8 mouse cellular contexts compared by ENCODE assay signal in the genomic region with DNA sequence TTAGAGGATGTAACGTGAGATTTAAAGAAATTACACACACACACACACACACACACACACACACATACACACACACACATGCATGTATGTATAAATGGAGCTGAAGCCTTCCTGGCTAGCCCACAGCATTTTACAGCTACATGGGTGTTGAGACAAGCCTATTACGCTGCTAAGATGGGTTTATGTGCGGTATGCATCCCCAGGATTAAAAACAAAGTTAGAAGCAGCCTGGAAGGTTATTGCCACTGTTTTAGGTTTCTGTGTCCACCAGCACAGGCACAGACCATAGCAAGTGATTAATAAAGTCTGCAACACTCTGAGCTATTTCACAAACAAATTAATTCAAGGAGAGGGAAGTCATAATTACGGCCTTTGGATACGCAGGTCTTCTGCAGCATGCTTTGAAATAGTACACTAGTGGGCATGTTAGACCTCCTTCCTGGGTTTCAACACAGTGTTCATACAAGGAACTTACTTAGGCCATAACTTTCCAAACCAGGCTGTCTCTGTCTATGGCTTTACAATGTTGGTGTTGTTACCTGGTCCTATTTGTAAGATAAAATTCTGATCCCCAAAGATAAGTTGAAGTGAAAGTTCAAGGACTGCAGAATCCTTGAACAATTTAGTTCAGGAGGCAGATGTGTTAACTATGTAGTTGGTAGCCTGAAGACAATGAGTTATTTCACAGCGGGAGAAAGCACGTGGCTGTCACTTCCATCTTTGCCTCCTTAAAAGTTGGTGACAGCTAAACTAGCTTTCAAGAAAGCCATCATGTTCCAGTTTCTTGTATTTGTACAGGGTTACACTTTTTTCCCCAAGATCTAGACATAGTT. TPM values are rescaled to one million over a fixed set of nuclear protein-coding genes. Genes with fewer than 3 reads are reported as not detected.
DNase-seq lines count a peak whose midpoint lies in the region; ATAC-seq and TF ChIP-seq lines count a peak whose summit lies in the region.

No protein-coding gene starts in this region.

- peak; percentile 37 to 40 for DNase-seq in B cell, adult 2 months
- DNase-seq in limb, embryonic 10.5 days (ENCODE audit: low spot score), result peak; percentile 39
- DNase-seq in frontal cortex, adult 2 months (ENCODE audit: extremely low spot score in 1 of 2, low spot score in 1 of 2), result no peak
- no peak for DNase-seq in T-cell, adult 2 months (ENCODE audit: low spot score)

- ATAC-seq in erythroblast, adult 5-6 weeks (replicated peaks; ENCODE audit: low FRiP score, poor library complexity, severe bottlenecking), result no peak
- ATAC-seq in neural tube, embryonic 15.5 days (ENCODE audit: low FRiP score), result no peak

- peaks cover 78% of the 10 kb centered on the region for H3K4me1 ChIP-seq in erythroblast, embryonic 14.5 days (ENCODE audit: control insufficient read depth)
- H3K4me1 ChIP-seq in embryonic fibroblast, embryonic 13.5 days (ENCODE audit: control insufficient read depth, insufficient read depth, low read length), result peaks cover 10% of the 10 kb centered on the region; the same call in 1 of the 2 replicates
- peaks cover 41% of the 10 kb centered on the region for H3K4me1 ChIP-seq in limb, embryonic 10.5 days
- peaks cover 39% of the 10 kb centered on the region for H3K4me1 ChIP-seq in neural tube, embryonic 15.5 days

- peak overlapping the region; percentile 97 for H3K4me3 ChIP-seq in erythroblast, embryonic 14.5 days (replicated peaks)
- H3K4me3 ChIP-seq in embryonic fibroblast, embryonic 13.5 days (ENCODE audit: insufficient read depth, low read length), result peak overlapping the region; percentile 97
- peak overlapping the region; percentile 72 for H3K4me3 ChIP-seq in limb, embryonic 10.5 days
- H3K4me3 ChIP-seq in neural tube, embryonic 15.5 days (replicated peaks), result peak overlapping the region; percentile 85

- no peaks in the 10 kb centered on the region for H3K9me3 ChIP-seq in erythroblast, embryonic 14.5 days (ENCODE audit: control insufficient read depth, low read length)
- H3K9me3 ChIP-seq in limb, embryonic 10.5 days (replicated peaks), result no peaks in the 10 kb centered on the region
- H3K9me3 ChIP-seq in neural tube, embryonic 15.5 days (replicated peaks), result no peaks in the 10 kb centered on the region

- H3K9ac ChIP-seq in neural tube, embryonic 15.5 days (replicated peaks), result peak overlapping the region; percentile 88

- peak overlapping the region; percentile 77 for H3K4me2 ChIP-seq in neural tube, embryonic 15.5 days

- peaks cover 14% of the 10 kb centered on the region for H3K36me3 ChIP-seq in erythroblast, embryonic 14.5 days (ENCODE audit: control insufficient read depth)
- no peaks in the 10 kb centered on the region for H3K36me3 ChIP-seq in limb, embryonic 10.5 days
- H3K36me3 ChIP-seq in neural tube, embryonic 15.5 days, result no peaks in the 10 kb centered on the region

- WGBS in limb, embryonic 10.5 days, result 23% methylated on average over 7 of the region's 7 CpGs
- 21% methylated on average over 7 of the region's 7 CpGs for WGBS in neural tube, embryonic 15.5 days

- peak overlapping the region; percentile 91 for H3K27ac ChIP-seq in embryonic fibroblast, embryonic 13.5 days (ENCODE audit: insufficient read depth, low read length)
- peak overlapping the region; percentile 99 for H3K27ac ChIP-seq in limb, embryonic 10.5 days
- peak overlapping the region; percentile 95 for H3K27ac ChIP-seq in neural tube, embryonic 15.5 days (replicated peaks)

- no peak for TF ChIP-seq CTCF in embryonic fibroblast, embryonic 13.5 days (IDR thresholded peaks at IDR 0.05; ENCODE audit: borderline replicate concordance, insufficient read depth, low read length)

- TF ChIP-seq POLR2A in embryonic fibroblast, embryonic 13.5 days (IDR thresholded peaks at IDR 0.05; ENCODE audit: low read depth, low read length), result no peak; the same call in 1 of the 2 replicates

- H3K27me3 ChIP-seq in erythroblast, embryonic 14.5 days (ENCODE audit: control insufficient read depth), result no peaks in the 10 kb centered on the region
- no peaks in the 10 kb centered on the region for H3K27me3 ChIP-seq in limb, embryonic 10.5 days (ENCODE audit: low read depth, poor library complexity, severe bottlenecking)
- H3K27me3 ChIP-seq in neural tube, embryonic 15.5 days (replicated peaks), result no peaks in the 10 kb centered on the region

RNA-seq across cellular contexts. Expression of a gene that starts 29.7 kb away (rescaled TPM):
- 1.3 and 1.6 TPM in 2 replicates for polyA plus RNA-seq in erythroblast, embryonic 14.5 days (2012)
- 251 and 271 TPM in 2 replicates for total RNA-seq in erythroblast, adult 5-6 weeks (2015; ENCODE audit: low replicate concordance)
- 225 and 231 TPM in 2 replicates for total RNA-seq in erythroblast, adult 5-6 weeks (2017; ENCODE audit: low replicate concordance)
- polyA plus RNA-seq in embryonic fibroblast, embryonic 13.5 days (2011; ENCODE audit: insufficient read length, low read depth, missing spikeins), result 191 and 192 TPM in 2 replicates
- polyA plus RNA-seq in limb, embryonic 10.5 days (2016; fragmentation: Nextera tagmentation; extraction: Ambion mirVana), result 51.2 and 53.1 TPM in 2 replicates
- polyA plus RNA-seq in neural tube, embryonic 15.5 days (2015; fragmentation: Nextera tagmentation; extraction: Ambion mirVana), result 48.7 and 79.3 TPM in 2 replicates
- 33.8 and 39.7 TPM in 2 replicates for polyA plus RNA-seq in frontal cortex, adult 2 months (2012; rRNA removed)

Comparison
In these comparisons a context has a peak if more than half of its experiments do, and no peak if none do; other contexts are left out.
1. DNase-seq: peak in B cell, adult 2 months (2 of 2) and limb, embryonic 10.5 days (single experiment); none in frontal cortex, adult 2 months (0 of 2) and T-cell, adult 2 months (single experiment).
2. RNA of a gene that starts 29.7 kb away (polyA plus RNA-seq): 191 to 192 TPM in embryonic fibroblast, embryonic 13.5 days, 51.2 to 53.1 TPM in limb, embryonic 10.5 days, 48.7 to 79.3 TPM in neural tube, embryonic 15.5 days and 33.8 to 39.7 TPM in frontal cortex, adult 2 months; 1.3 to 1.6 TPM in erythroblast, embryonic 14.5 days; every median in the first group is over 10 times any median in the second.
3. Peak in every context shown above with its lines, with median percentiles within 50 percentile points of each other: H3K4me3 ChIP-seq and H3K27ac ChIP-seq.